Mouse (Mus musculus) G1E (cell line): ENCODE data around the gene Synrg.
A peak's percentile ranks its signal among the peaks of the same experiment; 100 is the strongest.

Experiments
- CTCF ChIP-seq: IDR thresholded peaks from 2 replicates; pipeline ENCODE4 v1.5.1; 2012; ENCODE audit warnings: low read depth, low read length, inconsistent platforms, mixed read lengths
- GATA2 ChIP-seq: IDR thresholded peaks from 2 replicates; pipeline ENCODE4 v1.6.1; 2012; ENCODE audit warnings: low read depth, low read length, inconsistent platforms, borderline replicate concordance
- TAL1 ChIP-seq: conservative IDR thresholded peaks from 2 replicates; pipeline ENCODE4 v1.6.1; 2012; ENCODE audit warnings: low read depth, low read length, inconsistent platforms, mixed read lengths

DNA sequence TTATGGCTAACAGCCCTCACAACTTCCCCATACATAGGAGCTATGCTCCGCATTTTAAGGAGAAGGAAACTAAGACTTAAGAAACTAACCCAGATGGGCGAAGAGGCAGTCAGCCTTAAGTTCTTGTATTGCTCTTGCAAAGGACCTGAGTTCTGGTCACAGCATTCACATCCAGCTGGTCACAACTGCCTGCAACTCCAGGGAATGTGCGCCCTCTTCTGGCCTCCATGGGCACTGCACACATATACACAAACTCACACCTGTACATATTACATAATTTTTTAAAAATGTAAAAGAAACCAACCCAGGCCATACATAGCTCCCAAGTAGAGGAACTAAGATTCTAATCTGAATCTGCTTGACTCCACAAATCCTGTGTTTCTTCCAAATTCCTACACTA lies 37.1 kb upstream of the Synrg start:
- TF ChIP-seq TAL1, result no peak
- TF ChIP-seq GATA2, result no peak
- TF ChIP-seq CTCF, result peak; percentile 56
